Mouse (Mus musculus) ovary, postnatal 10 days (tissue): ENCODE data around the gene Rasgrp2.

ENCODE experiments used
- DNase-seq: peaks from one replicate; pipeline ENCODE4 v3.0.0; 2022; ENCODE audit warnings: low spot score

Gene Rasgrp2

GRCm38 (mm10) chr19:6407816-6408510 is 8.8 kb downstream of the Rasgrp2 start:
- no peak for DNase-seq

GRCm38 (mm10) chr19:6408749-6409148 is 9.6 kb downstream of the Rasgrp2 start:
- no peak for DNase-seq

GRCm38 (mm10) chr19:6409176-6409575 is 10.0 kb downstream of the Rasgrp2 start:
- DNase-seq, result no peak

- no peak for DNase-seq
Observed at GRCm38 (mm10) chr19:6409936-6410335, 10.8 kb downstream of the Rasgrp2 start.

GRCm38 (mm10) chr19:6412798-6413197 is 13.7 kb downstream of the Rasgrp2 start:
- no peak for DNase-seq

GRCm38 (mm10) chr19:6415454-6415853 is 16.3 kb downstream of the Rasgrp2 start:
- no peak for DNase-seq

GRCm38 (mm10) chr19:6416124-6416770 is 17.1 kb downstream of the Rasgrp2 start:
- DNase-seq, result no peak

GRCm38 (mm10) chr19:6416894-6417761 is 18.0 kb downstream of the Rasgrp2 start:
- no peak for DNase-seq

- peak; percentile 59 for DNase-seq
Observed at GRCm38 (mm10) chr19:6418233-6418879, 19.2 kb downstream of the Rasgrp2 start, which contains the start of gene Nrxn2. Nrxn2 (plus strand) TSS chr19:6418731.

- no peak for DNase-seq
Observed at GRCm38 (mm10) chr19:6418984-6419692, 20.0 kb downstream of the Rasgrp2 start.

- DNase-seq, result no peak
Observed at GRCm38 (mm10) chr19:6419805-6420310, 20.7 kb downstream of the Rasgrp2 start.

- no peak for DNase-seq
Observed at GRCm38 (mm10) chr19:6420481-6421210, 21.5 kb downstream of the Rasgrp2 start.

GRCm38 (mm10) chr19:6421211-6421590 is 22.1 kb downstream of the Rasgrp2 start:
- DNase-seq, result no peak

GRCm38 (mm10) chr19:6422014-6422413 is 22.9 kb downstream of the Rasgrp2 start:
- DNase-seq, result no peak

GRCm38 (mm10) chr19:6423241-6423640 is 24.1 kb downstream of the Rasgrp2 start:
- no peak for DNase-seq

GRCm38 (mm10) chr19:6424137-6424881 is 25.2 kb downstream of the Rasgrp2 start:
- DNase-seq, result no peak

- no peak for DNase-seq
Observed at GRCm38 (mm10) chr19:6425595-6425994, 26.5 kb downstream of the Rasgrp2 start.

- peak; percentile 33 for DNase-seq
Observed at GRCm38 (mm10) chr19:6426703-6427500, 27.8 kb downstream of the Rasgrp2 start.
